Mouse (Mus musculus): ENCODE data around the gene Samm50.

The Samm50 gene

DNA sequence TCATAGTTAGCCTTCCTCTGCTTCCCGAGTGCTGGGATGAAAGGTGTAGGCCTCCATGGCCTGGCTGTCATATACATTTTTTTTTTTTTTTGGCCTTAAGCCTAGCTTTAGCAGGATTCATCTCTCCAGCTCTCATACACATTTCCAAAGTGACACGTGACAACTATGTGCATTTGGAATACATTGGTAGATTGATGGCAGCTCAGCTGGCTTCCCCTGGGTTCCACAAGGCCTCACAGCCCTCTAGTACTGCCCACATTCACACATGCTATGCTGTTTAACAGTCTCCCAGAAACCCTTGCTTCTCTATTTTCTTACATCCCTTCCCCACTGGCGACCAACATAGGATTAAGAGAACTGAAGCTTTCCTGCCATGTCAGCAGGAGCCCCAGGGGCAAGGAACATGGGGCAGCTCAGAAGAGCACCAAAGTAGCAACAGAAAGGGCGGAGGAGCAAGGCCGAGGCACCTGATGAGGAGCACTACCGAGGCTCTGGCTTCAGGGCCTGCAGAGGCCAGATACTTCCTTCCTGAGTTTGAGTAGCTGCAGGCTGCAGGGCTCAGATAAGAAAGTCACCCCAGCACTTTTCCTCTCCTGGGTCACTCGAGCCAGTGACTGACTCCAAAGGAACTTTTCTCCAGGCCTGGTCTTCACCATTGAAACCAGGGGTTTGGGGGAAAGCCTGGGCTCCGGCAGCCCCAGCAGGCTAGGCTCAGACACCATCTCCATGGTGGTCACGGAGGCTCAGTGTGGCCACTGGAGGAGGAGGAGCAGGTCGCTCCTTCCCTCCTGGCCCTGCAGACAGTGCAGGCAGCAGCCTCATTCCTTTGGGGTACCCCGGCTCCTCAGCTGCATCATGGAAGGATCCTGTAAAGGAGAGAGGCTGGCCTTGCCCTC lies 17.7 kb downstream of the Samm50 start:
- in situ Hi-C loops (cut with MboI; ENCODE audit: low pct_unique_long_range_greater_than_20kb in 1 of 2, low sequenced_read_pairs in 2 of 2, unreplicated experiment in 1 of 2) = no loop called here

DNA sequence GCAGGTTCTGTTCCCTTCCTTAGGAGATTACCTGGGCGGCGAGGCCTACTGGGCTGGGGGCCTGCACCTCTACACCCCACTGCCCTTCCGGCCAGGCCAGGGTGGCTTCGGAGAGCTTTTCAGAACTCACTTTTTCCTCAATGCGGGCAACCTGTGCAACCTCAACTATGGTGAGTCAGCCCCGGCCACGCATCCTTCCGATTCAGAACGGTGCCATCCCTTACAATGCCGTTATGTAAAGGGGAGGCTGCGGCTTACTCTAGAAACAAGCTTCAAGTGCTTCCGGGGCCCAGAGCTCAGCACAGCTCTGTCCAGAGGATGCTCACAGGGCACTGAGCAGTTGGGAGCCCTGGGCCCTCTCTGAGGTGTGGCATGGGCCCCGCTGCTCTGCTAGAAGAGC lies 18.4 kb downstream of the Samm50 start:
- in situ Hi-C loops (cut with MboI; ENCODE audit: low pct_unique_long_range_greater_than_20kb in 1 of 2, low sequenced_read_pairs in 2 of 2, unreplicated experiment in 1 of 2) = no loop called here

DNA sequence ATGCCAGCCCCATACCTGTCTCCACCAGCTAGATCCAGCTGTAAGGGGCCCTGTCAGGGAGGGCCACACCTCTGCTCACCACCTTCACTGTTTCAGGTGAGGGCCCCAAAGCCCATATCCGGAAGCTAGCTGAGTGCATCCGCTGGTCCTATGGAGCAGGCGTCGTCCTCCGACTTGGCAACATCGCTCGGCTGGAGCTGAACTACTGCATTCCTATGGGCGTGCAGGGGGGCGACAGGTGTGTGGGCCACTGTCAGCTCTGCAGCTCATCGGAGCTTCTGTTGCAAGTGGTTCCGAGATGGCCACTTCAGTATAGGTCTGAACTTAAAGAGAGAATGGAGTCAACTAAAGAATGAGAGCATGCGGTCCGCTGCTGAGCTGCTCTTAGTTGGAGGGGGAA lies 18.9 kb downstream of the Samm50 start:
- in situ Hi-C loops (cut with MboI; ENCODE audit: low pct_unique_long_range_greater_than_20kb in 1 of 2, low sequenced_read_pairs in 2 of 2, unreplicated experiment in 1 of 2) = no loop called here

DNA sequence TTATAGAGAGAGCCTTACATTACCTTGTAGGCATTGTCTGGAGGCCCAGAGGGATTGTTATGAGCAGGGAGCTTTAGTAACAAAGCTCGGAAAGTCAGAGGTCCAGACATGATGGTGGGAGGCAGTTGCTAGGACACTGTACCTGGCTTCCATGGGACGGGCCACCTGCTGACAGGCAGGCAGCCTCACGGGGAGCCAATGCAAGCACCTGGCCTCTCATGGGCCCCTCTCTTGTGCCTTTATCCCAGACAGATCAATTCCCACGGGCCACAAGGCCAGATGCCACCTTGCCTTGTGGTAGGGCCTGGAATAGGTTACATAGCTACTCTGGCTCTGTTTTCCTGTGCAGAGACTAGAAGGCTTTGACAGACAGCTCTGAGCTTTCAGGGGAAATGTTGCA lies 19.5 kb downstream of the Samm50 start:
- in situ Hi-C loops (cut with MboI; ENCODE audit: low pct_unique_long_range_greater_than_20kb in 1 of 2, low sequenced_read_pairs in 2 of 2, unreplicated experiment in 1 of 2) = no loop called here

DNA sequence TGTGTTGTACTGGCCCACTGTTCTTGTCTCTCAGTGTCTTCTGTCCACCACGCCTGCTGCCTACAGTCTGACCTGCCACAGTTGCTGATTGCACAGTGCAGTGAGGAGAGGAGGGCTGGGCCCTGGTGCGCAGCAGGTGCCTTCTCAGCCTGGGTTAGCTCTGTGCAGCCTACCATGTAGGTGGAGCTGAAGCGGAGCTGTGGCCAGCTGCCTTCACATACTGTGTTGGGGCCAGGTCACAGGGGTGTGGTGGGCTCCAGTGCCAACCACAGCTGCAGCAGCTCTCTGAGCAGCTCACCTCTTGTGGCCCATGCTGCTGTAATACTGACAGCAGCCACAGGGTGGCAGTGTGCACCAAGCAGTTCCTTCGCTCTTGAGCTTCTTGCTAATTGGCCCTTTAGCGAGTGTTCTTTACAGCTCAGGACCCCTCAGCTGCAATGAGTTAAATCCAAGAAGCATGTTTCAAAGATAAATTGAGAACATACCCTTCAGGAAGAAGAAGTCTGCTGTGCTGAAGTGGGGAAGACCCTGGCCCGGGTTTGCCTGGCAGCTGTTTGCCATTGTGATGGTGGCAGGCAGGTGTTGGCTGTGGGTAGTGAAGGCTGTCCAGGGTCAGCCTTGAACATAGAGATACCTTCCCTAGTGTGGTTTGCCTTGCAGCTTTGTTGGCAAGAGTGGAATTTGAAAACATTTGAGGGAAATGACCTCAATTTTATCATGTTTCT lies 20.2 kb downstream of the Samm50 start:
- in situ Hi-C loops (cut with MboI; ENCODE audit: low pct_unique_long_range_greater_than_20kb in 1 of 2, low sequenced_read_pairs in 2 of 2, unreplicated experiment in 1 of 2) = no loop called here

DNA sequence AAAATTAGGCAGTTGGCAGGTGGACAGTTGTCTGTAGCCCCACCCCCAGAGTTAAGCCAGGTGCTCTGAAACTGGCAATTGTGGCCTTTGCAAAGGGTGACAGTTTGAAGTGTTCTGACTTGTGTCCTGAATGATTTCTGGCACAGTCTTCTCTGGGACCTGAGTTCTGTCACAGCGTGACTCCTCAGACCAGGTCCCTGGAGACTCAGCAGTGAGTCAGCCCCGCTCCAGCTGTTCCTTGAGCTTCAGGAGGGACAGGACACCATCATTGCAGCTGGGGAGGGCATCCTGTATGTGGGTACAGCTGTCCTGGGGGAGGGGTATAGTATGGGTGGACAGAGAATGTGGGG lies 20.7 kb downstream of the Samm50 start:
- in situ Hi-C loops (cut with MboI; ENCODE audit: low pct_unique_long_range_greater_than_20kb in 1 of 2, low sequenced_read_pairs in 2 of 2, unreplicated experiment in 1 of 2) = no loop called here

DNA sequence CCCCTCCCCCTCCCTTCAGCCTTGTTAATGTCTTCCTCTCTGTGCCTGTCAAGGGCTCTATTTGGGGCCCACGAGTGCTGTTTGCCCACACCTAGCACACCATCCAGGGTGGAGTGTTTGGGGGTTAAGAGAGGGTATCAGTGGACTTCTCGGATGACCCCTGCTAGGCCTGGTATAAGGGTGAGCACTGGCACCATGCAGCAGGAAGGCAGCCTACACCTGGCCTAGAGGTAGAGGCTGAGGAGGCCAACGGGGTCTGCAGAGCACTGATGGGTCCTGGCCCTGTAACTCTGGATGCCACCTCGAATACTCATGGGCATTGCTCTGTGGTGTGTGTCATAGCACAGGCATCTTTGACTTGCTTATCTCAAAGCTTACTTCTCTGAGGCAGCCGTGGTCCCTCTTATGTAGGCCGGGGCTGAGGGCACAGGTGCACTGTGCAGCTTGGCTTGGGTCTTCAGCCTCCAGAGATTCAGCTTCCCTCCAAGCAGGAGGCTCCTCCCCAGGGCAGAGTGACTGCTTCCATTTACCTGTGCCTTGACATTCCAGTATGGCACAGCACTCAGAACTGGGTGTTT lies 21.2 kb downstream of the Samm50 start:
- in situ Hi-C loops (cut with MboI; ENCODE audit: low pct_unique_long_range_greater_than_20kb in 1 of 2, low sequenced_read_pairs in 2 of 2, unreplicated experiment in 1 of 2) = no loop called here

DNA sequence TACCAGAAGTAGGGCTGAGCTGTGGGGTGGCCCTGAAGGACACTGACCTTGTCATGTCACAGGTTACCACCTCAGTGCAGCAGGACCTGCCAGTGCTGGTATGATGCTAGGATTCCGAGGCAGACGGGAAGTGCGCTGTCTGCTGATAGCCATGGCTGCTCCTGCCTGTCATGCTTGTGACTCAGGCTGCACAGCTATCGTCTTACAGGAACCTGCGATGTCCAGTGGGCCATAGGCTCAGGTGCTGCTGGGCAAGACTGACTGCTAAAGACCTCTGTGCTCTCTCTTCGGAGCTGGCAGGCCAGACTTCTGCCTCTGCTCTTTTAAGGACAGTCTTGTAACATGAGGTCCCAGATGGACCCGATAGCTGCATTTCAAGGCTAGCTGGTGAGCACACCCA lies 22.4 kb downstream of the Samm50 start:
- in situ Hi-C loops (cut with MboI; ENCODE audit: low pct_unique_long_range_greater_than_20kb in 1 of 2, low sequenced_read_pairs in 2 of 2, unreplicated experiment in 1 of 2) = no loop called here

DNA sequence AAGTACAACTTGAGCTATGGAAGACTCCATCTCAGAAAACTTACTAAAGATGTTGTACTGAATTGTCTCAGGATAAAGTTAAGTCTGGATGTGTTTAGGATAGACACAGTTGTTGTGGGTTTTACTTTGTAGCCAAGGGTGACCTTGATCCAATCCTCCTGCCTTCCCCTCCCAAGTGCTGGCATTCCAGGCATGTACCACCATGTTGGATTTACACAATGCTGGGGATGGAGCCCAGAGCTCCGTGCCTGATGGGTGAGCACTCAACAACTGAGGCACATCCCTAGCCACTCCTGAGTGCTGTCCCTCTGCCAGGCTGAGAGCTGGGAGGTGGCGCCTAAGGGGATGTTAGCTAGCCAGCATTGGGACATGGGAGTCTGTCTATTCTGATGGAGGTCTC lies 23.2 kb downstream of the Samm50 start:
- in situ Hi-C loops (cut with MboI; ENCODE audit: low pct_unique_long_range_greater_than_20kb in 1 of 2, low sequenced_read_pairs in 2 of 2, unreplicated experiment in 1 of 2) = no loop called here

DNA sequence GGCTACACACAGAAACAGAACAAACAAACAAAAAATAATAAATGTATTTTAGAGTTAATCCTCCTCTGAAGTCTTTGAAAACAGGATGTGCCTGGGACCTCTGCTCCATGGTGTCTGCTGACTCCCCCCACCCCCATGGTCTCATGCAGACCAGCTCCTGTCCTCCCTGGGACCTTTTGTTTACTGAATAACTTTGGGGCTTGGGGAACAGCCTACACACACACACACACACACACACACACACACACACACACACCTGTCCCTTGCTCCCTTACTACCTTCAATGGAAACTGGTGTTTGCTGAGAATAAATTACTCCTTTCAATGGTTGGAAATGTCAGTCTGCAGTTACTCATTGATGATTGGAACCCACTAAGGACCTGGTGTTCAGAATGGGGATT lies 24.0 kb downstream of the Samm50 start:
- in situ Hi-C loops (cut with MboI; ENCODE audit: low pct_unique_long_range_greater_than_20kb in 1 of 2, low sequenced_read_pairs in 2 of 2, unreplicated experiment in 1 of 2) = no loop called here

DNA sequence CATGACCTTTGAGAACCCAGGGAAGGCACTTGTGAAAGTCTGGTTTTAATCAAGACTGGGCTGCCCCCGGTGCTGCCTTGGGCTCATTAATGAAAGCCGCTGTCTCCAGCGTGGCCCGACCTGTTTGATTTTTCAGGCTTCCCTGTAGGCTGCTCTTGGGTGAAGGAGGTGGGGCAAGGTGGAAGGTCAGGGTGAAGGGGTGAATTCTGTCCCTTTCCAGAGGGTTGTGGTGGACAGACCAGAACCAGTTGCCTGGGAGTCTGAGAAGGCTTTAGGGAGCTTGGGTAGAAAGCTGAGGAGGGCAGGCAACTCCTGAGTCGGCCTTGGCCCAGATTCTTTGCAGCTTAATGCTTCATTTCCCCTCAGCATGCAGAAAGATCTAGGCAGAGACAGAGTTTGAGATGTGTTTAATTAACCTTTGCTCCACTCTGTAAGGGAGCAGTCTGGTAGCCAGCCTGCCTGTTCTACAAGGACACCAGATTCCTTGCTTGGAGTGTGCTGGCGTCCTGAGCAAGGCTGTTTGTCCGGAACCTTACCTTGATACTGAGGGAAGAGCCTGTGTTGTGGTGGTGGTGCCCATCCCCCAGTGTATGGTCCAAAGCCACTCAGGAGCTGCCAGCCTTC lies 24.5 kb downstream of the Samm50 start:
- in situ Hi-C loops (cut with MboI; ENCODE audit: low pct_unique_long_range_greater_than_20kb in 1 of 2, low sequenced_read_pairs in 2 of 2, unreplicated experiment in 1 of 2) = no loop called here

DNA sequence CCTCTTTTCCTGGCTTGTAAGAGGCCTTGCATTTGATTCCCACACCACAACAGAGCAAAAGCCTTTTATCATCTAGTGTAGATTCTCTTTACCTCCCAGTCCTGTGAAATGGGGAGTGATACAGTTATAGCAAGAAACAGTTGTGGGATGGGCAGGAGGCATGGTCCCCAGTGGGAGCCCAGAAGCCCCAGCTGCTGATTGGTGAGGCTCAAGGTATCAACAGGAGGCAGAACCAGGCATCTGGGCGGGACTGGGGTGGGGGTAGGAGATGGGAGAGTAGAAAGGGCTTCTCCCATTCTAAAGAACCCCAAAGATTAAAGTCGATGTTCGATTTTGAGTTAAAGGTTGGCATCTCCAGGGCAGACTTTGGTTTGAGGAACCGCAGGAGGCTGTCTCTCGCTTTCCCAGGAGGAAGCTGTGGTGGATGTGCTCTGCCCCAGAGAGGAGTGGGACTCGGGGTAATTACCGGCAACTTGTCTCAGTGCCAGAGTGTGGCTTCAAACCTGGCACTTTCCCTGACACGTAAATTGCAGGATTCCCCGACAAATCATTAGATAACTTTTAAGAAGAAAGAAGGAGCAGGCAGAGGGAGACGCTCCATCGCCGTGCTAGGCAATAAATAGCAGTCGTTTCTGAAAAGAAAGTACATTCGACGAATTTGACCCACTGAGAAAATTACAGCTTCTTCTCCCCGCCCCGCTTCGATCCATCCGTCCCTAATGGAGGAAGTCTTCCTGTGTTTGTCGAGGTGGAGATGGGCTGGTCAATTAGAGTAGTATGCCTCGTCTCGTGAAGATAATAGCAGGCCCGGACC lies 26.1 kb downstream of the Samm50 start:
- in situ Hi-C loops (cut with MboI; ENCODE audit: low pct_unique_long_range_greater_than_20kb in 1 of 2, low sequenced_read_pairs in 2 of 2, unreplicated experiment in 1 of 2) = no loop called here

DNA sequence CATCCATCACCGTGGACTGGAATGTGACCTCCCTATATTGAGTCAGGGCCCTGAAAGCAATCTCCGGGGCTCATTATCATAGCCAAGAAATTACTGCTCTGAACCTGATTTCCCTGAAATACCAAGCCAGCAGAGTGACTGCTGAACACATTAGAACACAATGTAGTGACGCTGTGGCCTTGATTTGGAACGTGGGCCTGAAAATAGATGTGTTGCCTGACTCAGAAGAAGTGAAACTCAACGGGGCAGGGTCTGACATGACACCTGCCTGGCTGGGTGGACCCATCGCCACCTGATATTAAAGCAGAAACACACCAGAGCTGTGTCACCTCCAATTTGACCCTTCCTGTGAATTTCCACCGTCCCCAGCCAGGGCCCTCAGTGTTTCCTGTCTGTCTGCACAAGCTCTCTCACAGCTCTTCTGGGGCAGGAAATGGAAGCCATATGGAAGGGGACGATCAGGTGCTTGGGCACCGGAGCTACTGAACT lies 26.8 kb downstream of the Samm50 start:
- in situ Hi-C loops (cut with MboI; ENCODE audit: low pct_unique_long_range_greater_than_20kb in 1 of 2, low sequenced_read_pairs in 2 of 2, unreplicated experiment in 1 of 2) = no loop called here

DNA sequence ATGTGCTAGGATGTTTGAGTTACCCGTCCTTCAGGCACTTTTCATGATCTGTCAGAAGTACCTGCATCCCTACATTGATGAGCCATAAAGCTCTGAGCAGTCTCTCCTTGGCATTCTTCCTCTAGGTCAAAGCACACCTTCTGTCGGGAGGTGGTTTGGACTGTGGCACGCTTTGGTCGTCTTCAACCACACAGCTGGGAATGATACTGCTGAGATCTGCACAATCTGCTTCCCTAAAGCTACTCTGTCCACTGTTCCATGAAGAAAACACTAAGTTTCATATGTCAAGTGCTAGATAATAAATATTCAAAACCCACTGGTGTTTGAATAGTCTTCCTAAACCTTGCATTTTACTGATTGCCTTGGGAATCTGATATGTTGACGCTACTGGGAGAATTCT lies 29.5 kb downstream of the Samm50 start:
- in situ Hi-C loops (cut with MboI; ENCODE audit: low pct_unique_long_range_greater_than_20kb in 1 of 2, low sequenced_read_pairs in 2 of 2, unreplicated experiment in 1 of 2) = no loop called here

DNA sequence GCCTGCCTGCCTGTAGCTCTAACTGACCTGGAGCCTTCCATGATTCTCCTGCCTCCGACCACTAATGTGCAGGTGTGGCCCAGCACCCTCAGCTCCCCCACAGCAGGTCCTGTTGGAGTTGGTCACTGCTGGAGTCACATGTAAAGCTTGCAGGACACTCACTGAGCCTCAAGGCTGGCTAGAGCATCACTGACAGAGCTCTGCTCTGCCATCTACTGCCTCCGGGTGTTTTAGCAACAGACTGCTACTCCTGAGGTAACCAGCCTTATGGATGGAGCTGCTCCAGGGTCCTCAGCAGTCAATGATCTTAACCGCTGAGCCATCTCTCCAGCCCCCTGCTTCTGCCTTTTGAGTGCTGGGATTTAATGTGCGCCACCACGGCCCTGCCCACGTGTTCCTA lies 31.4 kb downstream of the Samm50 start:
- in situ Hi-C loops (cut with MboI; ENCODE audit: low pct_unique_long_range_greater_than_20kb in 1 of 2, low sequenced_read_pairs in 2 of 2, unreplicated experiment in 1 of 2) = no loop called here

DNA sequence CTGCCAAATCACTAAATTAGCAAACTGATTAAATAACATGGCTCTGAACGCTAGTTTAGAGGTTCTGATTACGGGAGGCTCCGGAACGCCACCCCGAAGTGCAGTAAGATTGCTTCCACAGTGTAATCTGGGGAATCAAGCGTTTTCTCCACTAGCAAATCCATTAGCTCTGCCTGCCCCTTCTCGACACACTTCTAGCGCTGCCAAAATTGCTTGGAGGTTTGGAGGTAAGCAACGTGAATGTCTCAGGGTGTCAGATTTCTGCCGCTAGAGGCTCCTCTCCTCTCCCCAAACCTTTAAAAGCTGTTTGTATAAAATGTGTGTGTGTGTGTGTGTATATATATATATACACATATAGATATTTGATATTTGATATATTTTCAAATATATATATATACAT lies 32.7 kb downstream of the Samm50 start:
- in situ Hi-C loops (cut with MboI; ENCODE audit: low pct_unique_long_range_greater_than_20kb in 1 of 2, low sequenced_read_pairs in 2 of 2, unreplicated experiment in 1 of 2) = no loop called here

DNA sequence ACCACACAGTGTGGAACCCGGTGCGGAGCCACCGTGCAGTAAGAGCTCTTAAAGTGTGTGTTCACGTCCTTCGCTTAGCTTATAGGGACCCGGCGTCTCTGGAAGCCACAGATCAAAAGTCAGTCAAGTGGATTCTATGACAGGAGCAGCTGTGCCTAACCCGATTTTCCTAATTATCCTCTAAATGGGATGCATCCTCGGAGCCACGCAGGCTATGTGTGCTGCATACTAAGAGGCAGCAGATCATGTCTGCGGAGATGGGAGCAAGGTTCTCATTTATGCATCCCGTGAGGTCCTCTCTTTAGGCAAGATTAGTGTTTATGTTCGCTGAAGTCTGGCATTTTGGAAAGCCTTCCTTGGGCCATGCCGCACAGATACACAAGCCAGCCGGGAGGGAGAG lies 34.9 kb downstream of the Samm50 start:
- in situ Hi-C loops (cut with MboI; ENCODE audit: low pct_unique_long_range_greater_than_20kb in 1 of 2, low sequenced_read_pairs in 2 of 2, unreplicated experiment in 1 of 2) = no loop called here

DNA sequence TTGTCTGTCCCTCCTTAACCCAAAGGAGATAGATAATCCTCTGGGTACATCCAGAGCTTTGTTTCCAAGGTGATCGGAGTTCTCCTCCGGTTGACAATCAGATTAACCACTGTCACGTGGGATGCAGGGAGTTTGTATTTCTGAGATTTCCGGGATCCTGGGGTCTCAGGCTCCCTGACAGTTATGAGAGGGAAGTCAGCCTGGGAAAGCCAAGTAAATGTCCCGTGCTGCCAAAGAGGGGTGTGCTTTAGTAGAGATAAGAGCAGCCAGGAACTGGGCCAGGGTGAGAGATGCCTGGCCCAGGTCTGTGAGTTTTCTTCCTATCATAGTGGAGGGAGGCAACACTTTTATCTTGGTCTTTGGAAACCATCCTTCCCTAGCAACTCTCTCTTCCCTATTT lies 38.6 kb downstream of the Samm50 start:
- in situ Hi-C loops (cut with MboI; ENCODE audit: low pct_unique_long_range_greater_than_20kb in 1 of 2, low sequenced_read_pairs in 2 of 2, unreplicated experiment in 1 of 2) = no loop called here

All from mouse embryonic stem cell (cell line).